Mouse (Mus musculus) neutrophil, adult 59 days (primary cell): ENCODE measurements around the gene Olfr152. TPM values are rescaled to one million over a fixed set of nuclear protein-coding genes. Genes with fewer than 3 reads are reported as not detected.

Experiments
- total RNA-seq, 2 experiments: library from RNA; stranded (reverse); gene quantifications; 1 replicate in 1 of 2; 2 replicates in 1 of 2; pipeline ENCODE4 v1.2.4; 2023

The Olfr152 gene
- not detected for total RNA-seq

DNA sequence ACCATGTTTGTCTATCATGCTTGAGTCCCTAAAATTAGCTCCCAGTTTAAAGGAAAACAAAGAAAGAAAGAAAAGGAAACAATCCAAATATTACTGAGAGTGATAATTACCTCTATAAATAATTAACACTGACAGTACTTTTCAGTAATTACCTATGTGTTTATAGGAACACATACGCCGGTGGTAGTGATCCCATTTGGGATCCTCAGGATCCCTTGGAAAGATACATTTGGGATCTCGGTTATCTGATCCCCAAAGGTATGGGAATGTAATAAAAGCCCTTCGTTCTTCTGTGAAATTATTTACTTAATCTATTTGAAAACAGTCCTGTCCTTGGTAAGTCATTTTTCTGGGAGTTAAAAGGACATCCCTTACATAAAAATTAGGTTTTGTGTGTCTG lies at the start of gene Olfr152:
TSS of gene Olfr152 (plus strand) at position 301 of the 400 bp plus-strand sequence.

DNA sequence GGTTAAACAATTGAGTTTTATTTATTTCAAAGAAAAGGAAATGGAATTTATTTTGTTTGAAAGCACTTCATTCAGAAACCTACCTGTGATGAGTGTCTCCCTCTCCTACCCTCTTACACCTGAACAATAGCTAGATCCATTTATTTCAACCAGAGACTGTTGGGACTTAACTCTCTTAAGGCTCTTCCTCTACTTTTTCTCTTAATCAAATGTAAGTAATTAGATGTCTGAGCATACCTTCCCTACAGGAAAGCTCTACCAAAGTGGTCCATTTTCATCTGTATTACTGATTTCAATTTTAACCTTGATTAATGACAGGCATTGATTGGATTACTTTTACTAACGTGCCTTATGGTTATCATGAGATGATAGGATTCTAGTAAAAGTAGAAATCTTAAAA lies 39.4 kb upstream of the Olfr152 start, which contains the start of gene Olfr1138:
TSS of gene Olfr1138 (minus strand) at position 101 of the 400 bp plus-strand sequence.

DNA sequence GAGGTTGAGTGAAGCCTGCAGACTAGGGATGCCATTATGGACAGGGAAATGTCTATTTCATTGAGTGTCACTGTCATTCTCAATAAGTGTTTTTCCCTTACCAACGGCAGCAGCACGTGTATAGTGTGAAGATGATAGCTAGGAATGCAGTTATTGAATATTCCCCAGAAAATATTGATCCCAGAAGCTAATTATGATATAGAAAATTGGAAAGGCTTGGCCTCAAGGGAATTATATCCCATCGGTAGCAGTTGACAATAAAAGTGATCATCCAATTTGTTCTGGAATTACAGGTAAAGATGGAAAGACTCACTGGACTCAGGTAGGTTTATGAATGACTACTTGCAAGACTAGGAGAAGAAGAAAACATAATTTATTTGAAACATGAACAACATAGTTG lies 35.8 kb upstream of the Olfr152 start, which contains the start of gene Olfr1140:
TSS of gene Olfr1140 (plus strand) at position 301 of the 400 bp plus-strand sequence.

DNA sequence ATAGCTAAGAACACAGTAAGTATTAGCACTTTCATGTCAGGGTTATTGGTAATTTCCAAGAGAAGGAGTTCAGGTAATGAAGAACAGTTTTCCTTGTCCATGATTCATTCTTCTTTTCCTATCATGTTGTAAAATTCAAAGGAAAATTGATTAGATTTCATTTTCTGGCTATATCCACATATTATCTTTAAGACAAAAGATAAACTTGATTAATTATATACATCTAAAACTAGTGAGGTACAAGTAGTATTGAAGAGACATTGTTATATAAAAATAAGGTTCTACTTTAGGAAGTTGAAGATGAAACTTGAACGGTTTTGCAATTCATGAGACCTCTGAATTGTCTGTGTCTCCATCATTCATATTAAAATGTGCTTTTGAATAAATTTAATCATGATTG lies 25.4 kb upstream of the Olfr152 start, which contains the start of gene Olfr1141:
TSS of gene Olfr1141 (minus strand) at position 101 of the 400 bp plus-strand sequence.

DNA sequence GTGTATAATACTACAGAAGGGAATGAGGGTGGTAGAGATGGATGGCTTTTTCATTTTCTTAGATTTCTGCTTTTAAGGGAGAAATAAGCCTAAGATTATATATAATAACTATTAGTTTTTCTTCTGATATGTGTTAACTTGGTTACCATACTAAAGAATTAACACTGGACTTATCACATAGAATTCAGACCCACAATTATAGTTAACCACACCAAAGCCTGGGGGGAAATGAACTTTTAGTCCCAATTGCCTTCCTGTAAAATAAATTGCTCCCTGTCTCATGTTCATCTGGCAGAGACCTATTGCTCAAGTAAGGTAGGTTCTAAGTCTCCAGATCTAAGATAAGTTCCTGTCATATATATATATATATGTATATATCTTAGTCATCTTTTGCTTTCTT lies 21.0 kb downstream of the Olfr152 start, which contains the start of gene Olfr1143:
TSS of gene Olfr1143 (plus strand) at position 301 of the 400 bp plus-strand sequence.

DNA sequence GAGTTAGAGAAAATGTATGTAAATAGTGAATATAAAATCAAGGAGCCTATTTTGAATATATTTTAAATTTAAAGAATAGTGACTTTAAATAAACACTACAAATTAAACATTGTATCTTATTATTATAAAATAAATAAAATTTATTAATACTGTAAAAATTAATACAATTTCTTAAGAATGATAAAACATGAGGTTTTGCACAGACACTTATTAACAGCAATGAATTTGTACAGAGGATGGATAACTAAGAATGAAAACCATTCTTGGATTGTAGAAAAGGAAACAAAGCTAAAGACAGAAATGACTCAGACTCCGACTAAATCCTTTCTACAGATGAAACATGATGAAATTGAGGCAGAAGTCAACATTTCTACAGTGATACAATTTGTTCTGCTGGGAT lies 30.2 kb downstream of the Olfr152 start, which contains the start of gene Olfr1145:
TSS of gene Olfr1145 (plus strand) at position 301 of the 400 bp plus-strand sequence.

DNA sequence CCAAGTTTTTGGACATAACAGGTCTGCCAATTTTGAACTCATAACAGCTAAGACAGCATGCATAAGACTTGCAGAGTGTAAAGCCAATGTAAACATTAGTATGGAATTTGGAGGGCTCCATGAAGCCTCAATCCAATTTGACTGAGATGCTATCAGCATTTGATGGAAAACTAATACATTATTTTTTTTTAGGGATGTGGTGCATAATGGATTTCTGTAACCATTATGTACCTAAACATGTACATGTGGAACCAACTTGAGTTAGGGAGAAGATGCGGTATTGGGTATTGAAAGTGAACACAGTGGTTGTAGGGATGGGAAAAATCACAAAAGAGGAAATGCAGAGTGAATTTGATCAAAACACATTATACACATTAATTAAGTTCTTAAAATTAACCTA lies 51.0 kb downstream of the Olfr152 start, which contains the start of gene Olfr1148:
TSS of gene Olfr1148 (plus strand) at position 301 of the 400 bp plus-strand sequence.

Other genes with a start within 250 kb of the Olfr152 start
- gene Olfr153, start 247.7 kb upstream of the Olfr152 start, total RNA-seq, result not detected
- gene Olfr1128, start 233.9 kb upstream of the Olfr152 start, total RNA-seq, result not detected
- gene Olfr1129, start 205.6 kb upstream of the Olfr152 start, total RNA-seq, result not detected
- not detected for gene Olfr1130, start 173.3 kb upstream of the Olfr152 start, total RNA-seq
- gene Olfr1131, start 152.4 kb upstream of the Olfr152 start, total RNA-seq, result not detected
- gene Olfr1132, start 141.9 kb upstream of the Olfr152 start, total RNA-seq, result not detected
- gene Olfr1133, start 132.1 kb upstream of the Olfr152 start, total RNA-seq, result not detected
- gene Olfr1134, start 121.0 kb upstream of the Olfr152 start, total RNA-seq, result not detected
- gene Olfr1135, start 105.8 kb upstream of the Olfr152 start, total RNA-seq, result not detected
- not detected for gene Olfr1136, start 85.5 kb upstream of the Olfr152 start, total RNA-seq
- gene Olfr1137, start 66.3 kb upstream of the Olfr152 start, total RNA-seq, result not detected
- gene Olfr1138, start 39.5 kb upstream of the Olfr152 start, total RNA-seq, result not detected
- not detected for gene Olfr1140, start 35.7 kb upstream of the Olfr152 start, total RNA-seq
- gene Olfr1141, start 25.5 kb upstream of the Olfr152 start, total RNA-seq, result not detected
- not detected for gene Olfr1143, start 21.1 kb downstream of the Olfr152 start, total RNA-seq
- gene Olfr1145, start 30.3 kb downstream of the Olfr152 start, total RNA-seq, result not detected
- gene Olfr1148, start 51.0 kb downstream of the Olfr152 start, total RNA-seq, result not detected
- gene Olfr1150-ps1, start 64.5 kb downstream of the Olfr152 start, total RNA-seq, result not detected
- not detected for gene Olfr1151, start 76.4 kb downstream of the Olfr152 start, total RNA-seq
- gene Olfr1152, start 87.0 kb downstream of the Olfr152 start, total RNA-seq, result not detected
- not detected for gene Olfr1153, start 115.5 kb downstream of the Olfr152 start, total RNA-seq
- not detected for gene Olfr1154, start 125.7 kb downstream of the Olfr152 start, total RNA-seq
- gene Olfr1155, start 165.7 kb downstream of the Olfr152 start, total RNA-seq, result not detected
- gene Olfr1156, start 173.6 kb downstream of the Olfr152 start, total RNA-seq, result not detected
- gene Olfr1157, start 188.8 kb downstream of the Olfr152 start, total RNA-seq, result not detected
- gene Olfr74, start 195.2 kb downstream of the Olfr152 start, total RNA-seq, result not detected
- gene Olfr1158, start 210.6 kb downstream of the Olfr152 start, total RNA-seq, result not detected
- gene Olfr1160, start 228.8 kb downstream of the Olfr152 start, total RNA-seq, result not detected
- gene Olfr1161, start 243.3 kb downstream of the Olfr152 start, total RNA-seq, result not detected